Mouse (Mus musculus) kidney, adult 2 months (tissue): ENCODE measurements around the gene Nfxl1.

ENCODE experiments used
- CTCF ChIP-seq: fragments of 200-500 bp; conservative IDR thresholded peaks from 2 replicates; pipeline ENCODE4 v1.5.1; 2011; ENCODE audit warnings: low read depth, mild to moderate bottlenecking, control low read depth, low read length, moderate library complexity, mixed read lengths; ENCODE audit not compliant: insufficient read depth, insufficient read length
- POLR2A ChIP-seq: fragments of 200-500 bp; IDR thresholded peaks from one replicate; pipeline ENCODE4 v1.6.1; 2011; ENCODE audit warnings: low read depth, low read length, control low read depth

- TF ChIP-seq CTCF (no peak), POLR2A (no peak)
These were observed 65.6 kb downstream of the Nfxl1 start for GRCm38 (mm10) chr5:72493906-72494305.
